Mouse (Mus musculus) bone marrow macrophage, adult 2 months (primary cell): ENCODE data around the gene Kazn.

Source experiments
- CTCF ChIP-seq: IDR thresholded peaks from 2 replicates; pipeline ENCODE4 v1.5.1; 2012; ENCODE audit warnings: low read depth, mild to moderate bottlenecking, low read length, moderate library complexity
- POLR2A ChIP-seq: IDR thresholded peaks from 2 replicates; pipeline ENCODE4 v1.6.1; 2012; ENCODE audit warnings: mild to moderate bottlenecking, low read depth, low read length, borderline replicate concordance

DNA sequence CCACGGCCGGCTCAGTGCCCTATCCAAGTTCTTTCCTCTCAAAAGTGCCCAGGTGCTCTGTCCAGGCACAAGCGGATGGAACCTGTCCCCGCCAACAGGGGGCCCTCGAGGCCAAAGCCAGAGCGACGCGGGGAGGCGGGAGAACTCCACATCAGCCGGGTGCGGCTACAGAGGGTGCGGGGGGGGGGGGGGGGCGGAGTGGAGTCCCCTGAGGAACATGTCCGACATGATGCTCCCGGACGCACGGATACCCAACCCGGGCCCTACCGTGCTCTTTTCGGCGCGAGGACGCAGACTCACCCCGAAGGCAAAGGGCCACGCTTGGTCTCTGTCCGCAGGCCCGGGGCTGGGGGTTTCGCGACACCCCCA is 155.5 kb downstream of the Kazn start:
- TF ChIP-seq CTCF = peak; percentile 49; the same call in 1 of the 2 replicates
- TF ChIP-seq POLR2A = no peak
